Mouse (Mus musculus) ES-E14 (cell line): ENCODE measurements around the gene Asgr1. TPM values are rescaled to one million over a fixed set of nuclear protein-coding genes. Genes with fewer than 3 reads are reported as not detected.

Experiments
- DNase-seq: peaks from one replicate; pipeline ENCODE4 v3.0.0-alpha.2; 2013; ENCODE audit warnings: low read depth, low spot score
- H3K27ac ChIP-seq: 2 replicates; pipeline ENCODE4 v1.5.1; 2012; ENCODE audit warnings: low read depth, mild to moderate bottlenecking, low read length, moderate library complexity, mixed read lengths; ENCODE audit not compliant: poor library complexity, insufficient read depth, severe bottlenecking
- H3K36me3 ChIP-seq: 2 replicates; pipeline ENCODE4 v1.6.1; 2012; ENCODE audit warnings: mild to moderate bottlenecking, low read length, moderate library complexity, mixed read lengths; ENCODE audit not compliant: control insufficient read depth, poor library complexity, insufficient read depth, severe bottlenecking
- H3K4me1 ChIP-seq, 2 experiments: fragments of 150-350 bp in 1 of 2; sonication (generic) in 1 of 2; 2 replicates each; pipeline ENCODE4 v1.6.1; 2012; ENCODE audit warnings: low read length in 2 of 2, mild to moderate bottlenecking in 1 of 2, mixed read lengths in 1 of 2; ENCODE audit not compliant: control insufficient read depth in 2 of 2, insufficient read depth in 2 of 2, poor library complexity in 1 of 2
- H3K4me3 ChIP-seq, 2 experiments: fragments of 150-350 bp in 1 of 2; sonication (generic) in 1 of 2; 2 replicates each; pipeline ENCODE4 v1.5.1; 2012; ENCODE audit warnings: low read length in 2 of 2, low read depth in 1 of 2, mild to moderate bottlenecking in 1 of 2, mixed read lengths in 1 of 2; ENCODE audit not compliant: insufficient read depth in 1 of 2, poor library complexity in 1 of 2, severe bottlenecking in 1 of 2
- H3K9ac ChIP-seq: 2 replicates; pipeline ENCODE4 v1.6.1; 2012; ENCODE audit warnings: low read depth, mild to moderate bottlenecking, low read length, mixed read lengths; ENCODE audit not compliant: poor library complexity, insufficient read depth, severe bottlenecking
- H3K9me3 ChIP-seq: fragments of 150-350 bp; sonication (generic); 2 replicates; pipeline ENCODE4 v1.6.1; 2012; ENCODE audit warnings: low read depth, mild to moderate bottlenecking, low read length; ENCODE audit not compliant: control insufficient read depth, insufficient read depth
- CHD2 ChIP-seq: IDR thresholded peaks from 2 replicates; pipeline ENCODE4 v1.6.1; 2014; ENCODE audit warnings: mild to moderate bottlenecking, low read depth, low read length, inconsistent platforms
- HCFC1 ChIP-seq: IDR thresholded peaks from 2 replicates; pipeline ENCODE4 v1.6.1; 2012; ENCODE audit warnings: low read length, inconsistent platforms, borderline replicate concordance; ENCODE audit not compliant: insufficient read depth
- MAFK ChIP-seq: IDR thresholded peaks from 2 replicates; pipeline ENCODE4 v1.6.1; 2014; ENCODE audit warnings: mild to moderate bottlenecking, low read depth, low read length, inconsistent platforms; ENCODE audit not compliant: insufficient read depth
- ZC3H11A ChIP-seq: IDR thresholded peaks from 2 replicates; pipeline ENCODE4 v1.6.1; 2012; ENCODE audit warnings: low read depth, mild to moderate bottlenecking, inconsistent platforms, low read length, borderline replicate concordance
- ZNF384 ChIP-seq: IDR thresholded peaks from 2 replicates; pipeline ENCODE4 v1.6.1; 2012; ENCODE audit warnings: low read depth, low read length, inconsistent platforms
- in situ Hi-C, 2 experiments: fragments of 600-800 bp; cut with MboI; formaldehyde crosslinking; loops; one replicate each; pipeline ENCODE4 v1.15.1; 2025; ENCODE audit warnings: low sequenced_read_pairs in 2 of 2, inconsistent platforms in 1 of 2; ENCODE audit not compliant: unreplicated experiment in 2 of 2
- total RNA-seq: library from RNA; depleted of rRNA; stranded (reverse); fragments of 300-350 nt; gene quantifications from 2 replicates; pipeline ENCODE4 v1.2.3, GENCODE M21; 2012

Gene Asgr1
- total RNA-seq, 1 experiment, result 0.58 TPM

DNA sequence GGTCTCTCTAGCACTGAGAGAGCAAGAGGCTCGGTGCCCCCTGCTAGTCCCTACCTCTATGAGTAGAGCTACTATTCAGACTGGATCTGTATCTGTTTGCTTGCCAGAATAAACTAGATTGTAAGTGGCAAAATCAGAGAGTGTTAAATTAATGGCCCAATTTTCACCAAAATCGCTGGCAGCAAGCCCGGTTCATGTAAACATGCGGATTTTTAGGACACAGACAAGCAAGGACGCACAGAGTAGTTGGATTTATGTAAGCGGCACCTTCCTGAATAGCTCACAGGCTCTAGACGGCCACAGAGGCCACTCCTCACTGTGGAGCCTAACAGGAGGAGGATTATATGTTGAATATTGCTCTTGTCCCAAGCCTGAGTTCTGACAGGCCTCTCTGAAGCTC, 729 bp upstream of the Asgr1 start:
- H3K36me3 ChIP-seq, result no peaks in the 10 kb centered on the region
- H3K4me1 ChIP-seq, result peaks cover 0 to 3% of the 10 kb centered on the region in 2 experiments; a peak in 1 of 4 replicates
- H3K27ac ChIP-seq, result no peak overlapping the region
- TF ChIP-seq HCFC1, result no peak
- no peak for TF ChIP-seq CHD2
- no peak for TF ChIP-seq ZC3H11A
- TF ChIP-seq MAFK, result no peak
- no peak for TF ChIP-seq ZNF384
- in situ Hi-C loops, result loop anchor here in 1 of 2 experiments (10.0 kb wide), 1 partner anchor 122 kb away; no protein-coding TSS in a partner anchor
- H3K4me3 ChIP-seq, result no peak overlapping the region
- H3K9me3 ChIP-seq, result no peaks in the 10 kb centered on the region
- no peak overlapping the region for H3K9ac ChIP-seq
- DNase-seq, result no peak

DNA sequence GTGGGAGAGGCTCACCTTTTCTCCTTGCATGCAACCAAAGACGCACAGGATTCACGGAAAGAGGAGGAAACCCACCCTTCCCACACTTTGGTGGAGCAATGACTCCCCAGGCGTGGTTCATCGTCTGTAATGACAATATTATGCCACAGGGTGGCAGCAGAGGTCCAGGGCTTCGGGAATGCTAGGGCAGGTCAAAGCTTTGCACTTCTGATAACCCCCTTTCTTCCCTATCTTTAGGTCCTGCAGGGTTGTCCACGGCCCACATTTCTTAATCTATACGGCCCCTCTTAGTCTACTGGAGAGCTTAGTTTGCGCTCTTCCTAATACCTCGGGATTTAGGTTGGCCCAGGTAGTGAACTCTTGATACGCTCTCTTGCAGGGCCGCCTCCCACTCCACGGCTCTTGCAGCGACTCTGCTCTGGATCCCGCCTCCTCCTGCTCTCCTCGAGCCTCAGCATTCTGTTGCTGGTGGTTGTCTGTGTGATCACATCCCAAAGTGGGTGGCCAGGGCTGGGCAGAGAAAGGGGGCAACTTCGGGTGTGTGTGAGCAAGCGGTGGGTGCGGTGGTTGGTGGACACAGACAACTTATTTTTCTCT, 1.8 kb downstream of the Asgr1 start:
- Histone ChIP-seq H3K9me3 (no peaks in the 10 kb centered on the region), H3K4me3 (peak overlapping the region in 1 of 2 experiments; percentile 29; a peak in 2 of 4 replicates), H3K9ac (0 out of 2 replicates have a peak overlapping the region, but pooled peaks have one; percentile 6), H3K36me3 (no peaks in the 10 kb centered on the region), H3K4me1 (peaks cover 0 to 5% of the 10 kb centered on the region in 2 experiments; a peak in 1 of 4 replicates), H3K27ac (no peak overlapping the region)
- DNase-seq, result peak; percentile 65
- in situ Hi-C loops, result loop anchor here in 1 of 2 experiments (10.0 kb wide), 1 partner anchor 119 kb away; no protein-coding TSS in a partner anchor
- no peak for TF ChIP-seq CHD2
- TF ChIP-seq ZC3H11A, result peak; percentile 94
- TF ChIP-seq ZNF384, result 0 out of 2 replicates have a peak, but pooled peaks have one; percentile 17
- TF ChIP-seq MAFK, result no peak
- no peak for TF ChIP-seq HCFC1

DNA sequence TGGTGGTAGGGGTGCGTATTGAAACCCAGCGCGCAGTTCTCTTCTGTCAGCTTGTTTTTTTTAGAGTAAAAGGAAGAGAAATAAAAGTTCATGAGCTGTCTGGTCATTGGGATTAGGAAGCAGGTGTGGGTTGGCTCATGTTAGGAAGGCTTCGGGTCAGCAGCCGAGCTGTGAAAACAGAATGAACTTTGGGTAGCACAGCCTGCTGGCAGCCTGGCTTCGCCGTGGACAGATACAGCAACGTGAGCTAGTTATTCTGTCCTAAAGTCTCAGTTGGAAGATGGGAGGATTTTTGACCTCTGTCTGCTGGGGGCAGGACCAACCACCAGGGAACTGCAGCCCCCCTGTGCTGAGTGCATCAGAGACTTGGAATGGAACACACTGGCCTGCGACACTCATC, 3.9 kb downstream of the Asgr1 start:
- in situ Hi-C loops, result loop anchor here in 1 of 2 experiments (10.0 kb wide), 1 partner anchor 117 kb away; no protein-coding TSS in a partner anchor
- H3K4me3 ChIP-seq, result no peak overlapping the region

DNA sequence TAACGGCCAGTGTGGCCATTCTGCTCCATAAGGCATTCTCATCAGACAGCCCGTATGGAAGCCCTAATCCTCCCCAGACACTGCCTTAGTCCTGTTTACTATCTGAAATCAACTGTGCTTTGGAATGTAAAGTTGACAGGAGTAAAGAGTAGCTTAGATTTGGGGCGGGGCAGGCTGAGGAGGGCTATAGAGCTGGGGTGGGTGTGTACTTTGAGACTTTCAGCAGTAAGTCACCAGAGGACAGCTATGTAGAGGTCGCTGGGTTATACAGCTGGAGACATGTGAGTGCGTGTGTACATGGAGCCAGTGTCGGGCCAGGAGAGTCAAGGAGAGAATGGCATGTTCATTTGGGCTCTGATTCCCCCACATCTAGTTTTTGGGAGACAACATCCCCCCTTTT, 6.0 kb downstream of the Asgr1 start:
- TF ChIP-seq HCFC1 (no peak), ZC3H11A (no peak), ZNF384 (no peak), MAFK (no peak), CHD2 (no peak)
- in situ Hi-C loops, result loop anchor here in 1 of 2 experiments (10.0 kb wide), 1 partner anchor 115 kb away; no protein-coding TSS in a partner anchor
- peaks cover 0 to 5% of the 10 kb centered on the region in 2 experiments; a peak in 1 of 4 replicates for H3K4me1 ChIP-seq
- no peak for DNase-seq
- H3K27ac ChIP-seq, result no peak overlapping the region
- H3K36me3 ChIP-seq, result no peaks in the 10 kb centered on the region
- no peaks in the 10 kb centered on the region for H3K9me3 ChIP-seq
- H3K4me3 ChIP-seq, result no peak overlapping the region
- H3K9ac ChIP-seq, result no peak overlapping the region

More for the DNA sequence above, 3.9 kb downstream of the Asgr1 start:
- no peak overlapping the region for H3K9ac ChIP-seq
- peaks cover 0 to 5% of the 10 kb centered on the region in 2 experiments; a peak in 1 of 4 replicates for H3K4me1 ChIP-seq
- H3K36me3 ChIP-seq, result no peaks in the 10 kb centered on the region
- DNase-seq, result no peak
- H3K9me3 ChIP-seq, result no peaks in the 10 kb centered on the region
- TF ChIP-seq HCFC1 (no peak), MAFK (no peak), ZNF384 (no peak), CHD2 (no peak), ZC3H11A (no peak)
- no peak overlapping the region for H3K27ac ChIP-seq
